Mouse (Mus musculus) lung, adult 2 months (tissue): ENCODE measurements around the gene Med23. TPM values are rescaled to one million over a fixed set of nuclear protein-coding genes. Genes with fewer than 3 reads are reported as not detected.

ENCODE experiments used
- DNase-seq: peaks from one replicate; pipeline ENCODE4 v3.0.0; 2022
- H3K4me1 ChIP-seq: fragments of 200-500 bp; 2 replicates; pipeline ENCODE4 v1.6.1; 2011; ENCODE audit warnings: low read length; ENCODE audit not compliant: control insufficient read depth, insufficient read depth
- H3K4me3 ChIP-seq: fragments of 200-500 bp; replicated peaks from 2 replicates; pipeline ENCODE3; 2011; ENCODE audit warnings: low read depth, mild to moderate bottlenecking, control low read depth, low read length; ENCODE audit errors: extremely low read depth
- CTCF ChIP-seq: fragments of 200-500 bp; IDR thresholded peaks from 2 replicates; pipeline ENCODE4 v1.5.1; 2011; ENCODE audit warnings: mild to moderate bottlenecking, low read length, control low read depth; ENCODE audit not compliant: insufficient read depth
- POLR2A ChIP-seq: fragments of 200-500 bp; IDR thresholded peaks from 2 replicates; pipeline ENCODE4 v1.6.1; 2011; ENCODE audit warnings: low read depth, mild to moderate bottlenecking, control low read depth, low read length, borderline replicate concordance; ENCODE audit errors: extremely low read depth
- WGBS: fragments of 180-500 bp; shearing (Covaris S2); methylation state at CpG from one replicate; pipeline ENCODE4 v1.1.7; 2018; 5-methylcytosine and 5-hydroxymethylcytosine counted together
- polyA plus RNA-seq: library from polyadenylated mRNA; depleted of rRNA; stranded (reverse); fragments of >200 nt; gene quantifications from 2 replicates; pipeline ENCODE4 v1.2.3, GENCODE M21; 2012

Med23 gene
- polyA plus RNA-seq, 1 experiment, result 20.6 TPM

- DNase-seq, result no peak
- no peak for TF ChIP-seq POLR2A
- TF ChIP-seq CTCF, result no peak
- H3K4me3 ChIP-seq, result no peak overlapping the region
- 77% methylated on average over 5 of the region's 5 CpGs for WGBS
- H3K4me1 ChIP-seq, result peaks cover 2% of the 10 kb centered on the region; the same call in 1 of the 2 replicates
Observed at GRCm38 (mm10) chr10:24830448-24830847, 39.3 kb upstream of the Med23 start.

DNA sequence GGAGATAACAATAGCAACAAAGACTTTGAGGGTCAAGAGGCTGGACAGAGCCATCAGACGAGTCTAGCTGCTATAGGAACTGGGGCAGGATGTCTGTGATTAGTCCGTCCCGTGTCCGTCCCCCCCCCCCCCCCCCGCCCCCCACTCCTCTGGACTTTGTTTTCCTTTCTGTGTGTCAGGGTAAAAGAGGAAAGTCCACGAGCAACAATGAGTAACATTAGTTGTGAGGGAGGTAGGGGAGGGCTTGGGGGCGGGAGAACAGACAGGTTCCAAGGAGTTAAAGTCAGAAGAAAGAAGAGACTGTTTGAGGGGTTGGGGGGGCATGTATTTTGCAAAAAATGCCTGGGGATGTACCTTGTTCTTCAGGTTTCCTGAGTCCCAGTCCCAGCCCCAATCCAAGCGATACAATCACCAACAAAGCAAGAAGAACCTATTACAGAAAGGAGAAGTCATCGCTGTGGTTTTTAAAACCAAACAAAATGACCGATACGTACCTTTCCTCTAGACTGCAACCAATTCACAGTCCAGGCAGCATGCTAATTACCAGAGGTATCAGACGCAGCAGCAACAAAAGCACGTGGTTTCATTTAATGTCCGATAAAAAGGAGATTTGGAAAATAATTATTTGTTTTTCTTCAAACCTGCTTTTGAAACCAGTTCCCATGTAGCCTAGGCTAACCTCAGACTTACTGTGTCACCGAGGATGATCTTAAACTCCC lies 38.2 kb upstream of the Med23 start:
- TF ChIP-seq CTCF (no peak), POLR2A (no peak)
- Histone ChIP-seq H3K4me1 (peaks cover 2% of the 10 kb centered on the region; the same call in 1 of the 2 replicates), H3K4me3 (no peak overlapping the region)
- DNase-seq, result no peak
- 55% methylated on average over 15 of the region's 15 CpGs for WGBS

GRCm38 (mm10) chr10:24832306-24832705 lies 37.5 kb upstream of the Med23 start:
- TF ChIP-seq CTCF (no peak), POLR2A (no peak)
- 87% methylated on average over 9 of the region's 9 CpGs for WGBS
- H3K4me1 ChIP-seq, result peaks cover 2% of the 10 kb centered on the region; the same call in 1 of the 2 replicates
- no peak overlapping the region for H3K4me3 ChIP-seq
- no peak for DNase-seq

DNA sequence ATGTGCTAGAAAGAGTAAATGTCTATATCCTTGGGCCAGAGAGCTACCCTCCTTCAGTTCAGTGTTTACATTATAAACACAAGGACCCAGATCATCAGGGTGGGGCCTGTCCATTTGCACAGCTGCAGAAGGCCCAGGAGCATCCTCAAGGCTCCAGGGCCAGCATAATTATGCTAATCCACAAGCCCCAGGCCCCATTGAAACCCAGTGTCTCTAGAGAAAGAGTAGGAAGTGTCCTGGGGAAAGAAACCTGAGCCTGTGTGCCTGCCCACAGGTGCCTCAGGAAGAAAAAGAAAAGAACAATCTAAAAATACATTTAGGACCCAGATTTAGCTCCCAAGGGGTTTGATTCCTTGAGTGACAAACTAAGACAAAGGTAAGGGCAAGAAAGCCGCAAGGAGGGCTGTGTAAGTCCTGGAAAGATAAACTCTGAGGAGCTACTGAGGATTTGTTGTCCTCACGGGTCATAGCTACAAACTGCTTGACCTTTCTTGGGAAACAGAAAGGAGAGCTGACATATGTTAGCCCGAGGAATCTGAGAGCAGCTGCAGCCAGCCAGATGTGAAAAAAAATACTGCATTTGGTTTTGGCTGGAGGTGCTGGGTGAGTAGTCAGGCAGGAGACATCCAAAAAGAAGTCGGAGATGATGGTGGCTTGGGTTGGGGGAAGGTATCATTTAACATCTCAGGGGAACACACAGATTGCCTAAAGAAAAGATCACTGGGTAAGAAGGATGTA lies 35.0 kb upstream of the Med23 start:
- WGBS, result 30% methylated on average over 4 of the region's 4 CpGs
- TF ChIP-seq POLR2A (no peak), CTCF (no peak)
- Histone ChIP-seq H3K4me3 (no peak overlapping the region), H3K4me1 (peaks cover 2% of the 10 kb centered on the region; the same call in 1 of the 2 replicates)
- no peak for DNase-seq

GRCm38 (mm10) chr10:24835702-24836342 lies 34.0 kb upstream of the Med23 start:
- 13% methylated on average over 12 of the region's 12 CpGs for WGBS
- TF ChIP-seq CTCF (no peak), POLR2A (no peak)
- peaks cover 2% of the 10 kb centered on the region; the same call in 1 of the 2 replicates for H3K4me1 ChIP-seq
- H3K4me3 ChIP-seq, result no peak overlapping the region
- no peak for DNase-seq

DNA sequence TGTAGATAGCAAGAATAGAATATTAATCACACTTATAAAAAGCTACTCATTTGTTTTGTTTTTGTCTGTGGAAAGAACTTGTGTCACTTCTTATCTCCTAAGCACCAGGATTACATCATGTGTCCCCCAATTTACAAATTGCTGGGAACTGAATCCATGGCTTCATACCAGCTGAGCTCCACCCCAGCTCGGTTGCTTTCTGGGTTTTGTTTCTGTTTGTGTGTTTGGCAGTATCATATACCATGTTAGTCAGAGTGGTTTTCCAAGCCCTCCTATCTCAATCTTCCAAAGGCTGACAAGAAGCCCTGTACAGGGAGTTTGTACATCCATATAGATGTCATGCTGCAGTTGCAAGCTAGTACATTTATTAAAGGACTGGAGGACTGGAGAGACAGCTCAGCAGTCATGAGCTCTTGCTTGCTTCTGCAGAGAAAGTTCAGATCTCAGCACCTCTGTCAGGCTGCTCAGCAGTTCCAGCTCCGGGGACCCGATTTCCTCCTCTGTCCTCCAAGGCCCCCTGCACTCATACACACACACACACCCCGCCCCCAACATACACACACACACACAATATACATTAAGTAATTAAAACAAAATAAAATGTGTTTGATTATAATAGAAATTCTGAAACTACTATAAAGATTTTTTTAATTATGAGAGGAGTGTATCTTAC lies 33.3 kb upstream of the Med23 start:
- H3K4me1 ChIP-seq, result peaks cover 2% of the 10 kb centered on the region; the same call in 1 of the 2 replicates
- TF ChIP-seq CTCF, result no peak
- no peak for TF ChIP-seq POLR2A
- H3K4me3 ChIP-seq, result no peak overlapping the region
- 41% methylated on average over 4 of the region's 4 CpGs for WGBS
- no peak for DNase-seq

- Histone ChIP-seq H3K4me3 (no peak overlapping the region), H3K4me1 (no peaks in the 10 kb centered on the region)
- DNase-seq, result no peak
- 91% methylated on average over 4 of the region's 4 CpGs for WGBS
- TF ChIP-seq CTCF, result no peak
- TF ChIP-seq POLR2A, result no peak
Observed at GRCm38 (mm10) chr10:24840795-24841194, 29.0 kb upstream of the Med23 start.

DNA sequence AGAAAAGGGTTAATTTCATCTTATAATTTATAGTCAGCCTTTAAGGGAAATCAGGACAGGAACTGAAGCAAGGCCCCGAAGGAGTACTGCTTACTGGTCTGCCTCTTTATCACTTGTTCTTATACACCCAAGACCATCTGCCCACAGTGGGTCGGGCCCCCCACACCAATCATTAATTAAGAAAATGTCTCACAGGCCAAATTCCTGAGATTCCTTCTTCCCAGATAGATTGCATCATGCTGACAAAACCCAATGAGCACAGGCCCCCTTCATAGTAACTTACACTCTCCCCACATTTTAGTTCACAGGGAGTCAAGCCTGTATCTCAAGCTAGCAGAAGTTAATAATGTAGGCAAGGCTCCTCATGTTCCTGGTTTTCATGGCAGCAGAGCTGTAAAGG lies 27.8 kb upstream of the Med23 start:
- TF ChIP-seq CTCF, result no peak
- TF ChIP-seq POLR2A, result no peak
- Histone ChIP-seq H3K4me3 (no peak overlapping the region), H3K4me1 (no peaks in the 10 kb centered on the region)
- no peak for DNase-seq
- 22% methylated on average over 2 of the region's 2 CpGs for WGBS

GRCm38 (mm10) chr10:24842676-24843075 lies 27.1 kb upstream of the Med23 start, which contains the start of gene Enpp3:
Gene Enpp3 (minus strand): TSS chr10:24842823.
- H3K4me3 ChIP-seq, result no peak within 1 kb of the TSS

More at GRCm38 (mm10) chr10:24842676-24843075, 27.1 kb upstream of the Med23 start, which contains the start of gene Enpp3:
- no peaks in the 10 kb centered on the region for H3K4me1 ChIP-seq
- TF ChIP-seq CTCF (no peak), POLR2A (no peak)
- WGBS, result 97% methylated on average over 1 of the region's 1 CpGs
- no peak for DNase-seq
